Mouse (Mus musculus) limb, embryonic 14.5 days (tissue): ENCODE measurements at regions not wholly inside any gene's neighbourhood (a gene's known extent, or its start where the extent isn't known, plus 50 kb on each side); places are given as distances from the start of the nearest gene placed in this dataset.

Experiments used
- ATAC-seq: fragments of 200-750 bp; cut with Nextera tagmentation; 2 replicates; pipeline ENCODE4 v1.8.0; 2017; ENCODE audit warnings: low read depth, moderate number of reproducible peaks, moderate TSS enrichment; ENCODE audit not compliant: low FRiP score
- DNase-seq: peaks from one replicate; pipeline ENCODE4 v3.0.0-alpha.2; 2015; ENCODE audit warnings: low spot score
- H3K27ac ChIP-seq: fragments of 300-500 bp; sonication (generic); replicated peaks from 2 replicates; pipeline ENCODE4 v1.5.1; 2014; ENCODE audit warnings: low read depth, mild to moderate bottlenecking, low read length, moderate library complexity, mixed read lengths
- H3K27me3 ChIP-seq: fragments of 300-500 bp; sonication (generic); 2 replicates; pipeline ENCODE4 v1.6.1; 2014; ENCODE audit warnings: low read length, mixed read lengths; ENCODE audit not compliant: control insufficient read depth, insufficient read depth
- H3K36me3 ChIP-seq: fragments of 300-500 bp; sonication (generic); 2 replicates; pipeline ENCODE4 v1.6.1; 2014; ENCODE audit warnings: mild to moderate bottlenecking, low read length, moderate library complexity, mixed read lengths; ENCODE audit not compliant: control insufficient read depth, insufficient read depth
- H3K4me1 ChIP-seq: fragments of 300-500 bp; sonication (generic); 2 replicates; pipeline ENCODE4 v1.6.1; 2014; ENCODE audit warnings: antibody characterized with exemption, low read length, mixed read lengths; ENCODE audit not compliant: control insufficient read depth, insufficient read depth
- H3K4me2 ChIP-seq: fragments of 300-500 bp; sonication (generic); replicated peaks from 2 replicates; pipeline ENCODE4 v1.6.1; 2014; ENCODE audit warnings: low read depth, mild to moderate bottlenecking, low read length, moderate library complexity; ENCODE audit not compliant: severe bottlenecking
- H3K4me3 ChIP-seq: fragments of 300-500 bp; sonication (generic); replicated peaks from 2 replicates; pipeline ENCODE4 v1.5.1; 2014; ENCODE audit warnings: low read length
- H3K9ac ChIP-seq: fragments of 300-500 bp; sonication (generic); 2 replicates; pipeline ENCODE4 v1.6.1; 2014; ENCODE audit warnings: mild to moderate bottlenecking, low read depth, low read length, moderate library complexity; ENCODE audit not compliant: severe bottlenecking
- H3K9me3 ChIP-seq: fragments of 300-500 bp; sonication (generic); 2 replicates; pipeline ENCODE4 v1.6.1; 2016; ENCODE audit warnings: low read length; ENCODE audit not compliant: control insufficient read depth
- POLR2A ChIP-seq: fragments of 200-500 bp; IDR thresholded peaks from 2 replicates; pipeline ENCODE4 v1.8.0; 2012; ENCODE audit warnings: inconsistent platforms, mild to moderate bottlenecking, moderate library complexity, borderline replicate concordance; ENCODE audit not compliant: insufficient read depth, insufficient read length; ENCODE audit errors: extremely low read depth
- WGBS: fragments of 180-500 bp; shearing (Covaris S2); extraction: QIAGEN DNeasy Blood & Tissue Kit; methylation state at CpG from one replicate; pipeline ENCODE4 v1.1.7; 2014; 5-methylcytosine and 5-hydroxymethylcytosine counted together

DNA sequence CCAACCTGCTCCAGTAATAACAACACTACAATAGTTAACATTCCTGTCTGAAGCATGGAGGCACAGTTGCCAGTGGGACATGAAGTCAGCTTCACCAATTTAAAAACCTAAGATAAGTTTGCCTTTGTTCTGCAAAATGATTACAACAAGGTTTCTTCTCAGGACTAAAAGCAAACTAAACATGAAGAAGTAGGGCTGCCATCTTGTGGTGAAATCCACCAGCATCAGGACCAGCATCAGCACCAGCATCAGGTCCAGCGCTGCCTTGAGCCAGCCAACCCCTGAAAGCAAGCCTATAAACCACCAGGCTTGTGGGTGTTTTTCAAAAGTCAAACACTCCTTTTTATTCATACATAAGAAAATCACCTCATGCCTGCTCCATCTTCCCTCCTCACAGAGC is 207.1 kb upstream of the Gm10306 start:
- Histone ChIP-seq H3K27ac (no peak overlapping the region), H3K4me1 (no peaks in the 10 kb centered on the region), H3K27me3 (no peaks in the 10 kb centered on the region), H3K4me3 (no peak overlapping the region), H3K9me3 (no peaks in the 10 kb centered on the region), H3K4me2 (no peak overlapping the region), H3K9ac (no peak overlapping the region), H3K36me3 (no peaks in the 10 kb centered on the region)
- TF ChIP-seq POLR2A: no peak
- 31% methylated on average over 1 of the region's 1 CpGs for WGBS
- ATAC-seq (no peak), DNase-seq (no peak)

DNA sequence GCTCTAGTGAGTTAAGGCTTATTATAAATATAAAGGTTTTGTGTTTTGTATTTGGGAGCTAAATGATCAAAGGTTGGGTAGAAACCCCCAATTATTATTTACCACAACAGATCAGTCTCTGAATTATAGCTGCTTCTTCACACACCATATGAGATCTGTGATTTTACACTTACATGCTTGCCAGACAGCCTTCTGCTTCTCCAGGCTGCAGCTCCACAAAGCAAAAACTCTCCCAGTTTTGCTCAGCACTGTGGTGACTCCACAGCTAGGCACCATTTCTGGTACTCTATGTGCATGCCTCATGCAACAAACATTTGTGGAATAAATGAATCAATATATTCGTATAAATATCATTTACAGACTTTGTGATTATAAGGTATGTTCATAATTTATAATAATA is 199.4 kb upstream of the Gm10306 start:
- Histone ChIP-seq H3K9ac (no peak overlapping the region), H3K36me3 (no peaks in the 10 kb centered on the region), H3K4me3 (no peak overlapping the region), H3K27ac (no peak overlapping the region), H3K4me1 (no peaks in the 10 kb centered on the region), H3K9me3 (no peaks in the 10 kb centered on the region), H3K27me3 (no peaks in the 10 kb centered on the region), H3K4me2 (no peak overlapping the region)
- ATAC-seq (no peak), DNase-seq (no peak)
- TF ChIP-seq POLR2A: no peak
- 76% methylated on average over 1 of the region's 1 CpGs for WGBS

GRCm38 (mm10) chr4:94360810-94361527 is 195.4 kb upstream of the Gm10306 start:
- H3K27me3 ChIP-seq: no peaks in the 10 kb centered on the region
- no peak overlapping the region for H3K9ac ChIP-seq
- no peak overlapping the region for H3K4me2 ChIP-seq
- 79% methylated on average over 13 of the region's 13 CpGs for WGBS
- no peak overlapping the region for H3K4me3 ChIP-seq
- no peaks in the 10 kb centered on the region for H3K4me1 ChIP-seq
- no peak for DNase-seq
- H3K9me3 ChIP-seq: no peaks in the 10 kb centered on the region
- no peaks in the 10 kb centered on the region for H3K36me3 ChIP-seq
- no peak for TF ChIP-seq POLR2A
- ATAC-seq: no peak
- H3K27ac ChIP-seq: no peak overlapping the region

DNA sequence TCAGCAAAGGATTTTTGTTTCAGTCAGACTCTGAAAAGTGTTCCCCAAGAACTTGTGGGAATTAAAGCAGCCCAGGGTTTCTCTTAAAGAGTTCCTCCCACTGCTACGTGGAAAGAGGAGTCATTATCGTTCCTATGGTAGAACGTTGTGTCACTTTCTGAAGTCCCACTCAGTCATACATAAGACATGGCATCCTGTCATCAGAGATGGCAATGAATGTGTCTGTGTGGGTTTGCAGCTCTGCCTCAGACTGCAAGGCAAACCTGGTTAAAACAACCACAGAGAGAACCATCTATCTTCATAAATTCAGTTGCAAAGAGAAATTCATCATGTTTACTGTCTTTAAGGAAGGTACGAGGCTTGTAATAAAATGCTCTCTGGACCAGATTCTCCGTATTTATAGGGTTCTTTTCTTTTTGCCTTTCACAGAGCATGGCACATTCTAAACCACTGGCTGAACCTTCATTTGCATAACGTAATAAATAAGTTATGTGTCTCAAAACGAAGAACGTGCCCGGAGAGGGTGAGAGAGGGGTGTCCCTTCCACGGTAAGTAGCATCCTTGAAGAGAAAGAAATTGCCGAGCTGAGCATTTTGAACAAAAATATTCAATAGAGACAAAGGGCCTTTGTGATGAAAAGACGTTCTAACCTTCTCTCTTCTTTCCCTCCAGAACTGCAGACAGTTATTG is 194.7 kb upstream of the Gm10306 start:
- no peak for ATAC-seq

GRCm38 (mm10) chr4:94365375-94365774 is 191.0 kb upstream of the Gm10306 start:
- peak; percentile 39 for DNase-seq
- Histone ChIP-seq H3K27me3 (no peaks in the 10 kb centered on the region), H3K4me2 (no peak overlapping the region), H3K9me3 (no peaks in the 10 kb centered on the region), H3K4me3 (no peak overlapping the region), H3K36me3 (no peaks in the 10 kb centered on the region), H3K27ac (no peak overlapping the region), H3K4me1 (no peaks in the 10 kb centered on the region), H3K9ac (no peak overlapping the region)
- no peak for TF ChIP-seq POLR2A
- no peak for ATAC-seq
- WGBS: 27% methylated on average over 4 of the region's 4 CpGs

More for the DNA sequence above, 194.7 kb upstream of the Gm10306 start:
- no peaks in the 10 kb centered on the region for H3K36me3 ChIP-seq
- no peak for TF ChIP-seq POLR2A
- H3K4me3 ChIP-seq: no peak overlapping the region
- no peaks in the 10 kb centered on the region for H3K27me3 ChIP-seq
- H3K27ac ChIP-seq: no peak overlapping the region
- no peaks in the 10 kb centered on the region for H3K9me3 ChIP-seq
- DNase-seq: no peak
- H3K4me2 ChIP-seq: no peak overlapping the region
- no peak overlapping the region for H3K9ac ChIP-seq
- WGBS: 64% methylated on average over 12 of the region's 12 CpGs
- H3K4me1 ChIP-seq: no peaks in the 10 kb centered on the region
